Mouse (Mus musculus) myocyte (in vitro differentiated cells): ENCODE measurements around the gene 4930518I15Rik. TPM values are rescaled to one million over a fixed set of nuclear protein-coding genes. Genes with fewer than 3 reads are reported as not detected.

Source experiments
- H3K27me3 ChIP-seq: one replicate; pipeline ENCODE4 v1.6.1; 2011; ENCODE audit not compliant: control insufficient read depth, insufficient read depth, insufficient read length
- H3K36me3 ChIP-seq: one replicate; pipeline ENCODE4 v1.6.1; 2011; ENCODE audit not compliant: control insufficient read depth, insufficient read depth
- H3K4me2 ChIP-seq: one replicate; pipeline ENCODE4 v1.6.1; 2011; ENCODE audit warnings: low read depth, control low read depth
- H3K4me3 ChIP-seq: one replicate; pipeline ENCODE4 v1.5.1; 2011; ENCODE audit warnings: mild to moderate bottlenecking, control low read depth, moderate library complexity
- H3K79me2 ChIP-seq: one replicate; pipeline ENCODE4 v1.6.1; 2011; ENCODE audit not compliant: control insufficient read depth, insufficient read depth
- H3ac ChIP-seq: one replicate; pipeline ENCODE4 v1.6.1; 2011; ENCODE audit not compliant: control insufficient read depth, insufficient read length
- CEBPB ChIP-seq: IDR thresholded peaks from 2 replicates; pipeline ENCODE4 v1.6.1; 2011; ENCODE audit warnings: mild to moderate bottlenecking, moderate library complexity; ENCODE audit not compliant: poor library complexity, insufficient read depth, severe bottlenecking
- E2F4 ChIP-seq: IDR thresholded peaks from one replicate; pipeline ENCODE4 v1.6.1; 2011; ENCODE audit warnings: mild to moderate bottlenecking, control low read depth, moderate library complexity; ENCODE audit not compliant: insufficient read depth
- MAX ChIP-seq: IDR thresholded peaks from one replicate; pipeline ENCODE4 v1.6.1; 2011; ENCODE audit warnings: low read depth, mild to moderate bottlenecking, control low read depth
- MYOD1 ChIP-seq, 3 experiments: IDR thresholded peaks; one replicate each; pipeline ENCODE4 v1.6.1; 2011; ENCODE audit warnings: control low read depth in 2 of 3, low read depth in 2 of 3, mild to moderate bottlenecking in 2 of 3, moderate library complexity in 1 of 3; ENCODE audit not compliant: insufficient read length in 2 of 3, control insufficient read depth in 1 of 3
- MYOG ChIP-seq, 3 experiments: IDR thresholded peaks; one replicate each; pipeline ENCODE4 v1.6.1; 2011; ENCODE audit warnings: control low read depth in 2 of 3, low read depth in 2 of 3, mild to moderate bottlenecking in 2 of 3; ENCODE audit not compliant: insufficient read length in 2 of 3, control insufficient read depth in 1 of 3, insufficient read depth in 1 of 3
- POLR2A ChIP-seq: IDR thresholded peaks from one replicate; pipeline ENCODE4 v1.6.1; 2011; ENCODE audit warnings: low read depth, mild to moderate bottlenecking, control low read depth, moderate library complexity; ENCODE audit not compliant: insufficient read length
- POLR2AphosphoS2 ChIP-seq: IDR thresholded peaks from one replicate; pipeline ENCODE4 v1.6.1; 2011; ENCODE audit warnings: low read depth, control low read depth; ENCODE audit not compliant: insufficient read length
- REST ChIP-seq: IDR thresholded peaks from one replicate; pipeline ENCODE4 v1.6.1; 2011; ENCODE audit warnings: mild to moderate bottlenecking, control low read depth, moderate library complexity; ENCODE audit not compliant: insufficient read depth, insufficient read length
- SRF ChIP-seq: IDR thresholded peaks from one replicate; pipeline ENCODE4 v1.6.1; 2011; ENCODE audit warnings: low read depth; ENCODE audit not compliant: control insufficient read depth, insufficient read length
- TCF12 ChIP-seq: IDR thresholded peaks from one replicate; pipeline ENCODE4 v1.6.1; 2011; ENCODE audit warnings: mild to moderate bottlenecking, control low read depth; ENCODE audit not compliant: poor library complexity, insufficient read depth, severe bottlenecking
- TCF3 ChIP-seq: IDR thresholded peaks from one replicate; pipeline ENCODE4 v1.6.1; 2011; ENCODE audit warnings: low read depth, control low read depth; ENCODE audit not compliant: insufficient read length
- USF1 ChIP-seq: IDR thresholded peaks from one replicate; pipeline ENCODE4 v1.6.1; 2011; ENCODE audit warnings: low read depth, mild to moderate bottlenecking, control low read depth, moderate library complexity
- polyA plus RNA-seq: library from polyadenylated mRNA; unstranded; fragments of >200 nt; fragmentation: generic; extraction: Trizol; gene quantifications from one replicate; pipeline ENCODE4 v1.2.1, GENCODE M21; 2012; ENCODE audit warnings: missing spikeins

Gene 4930518I15Rik
- polyA plus RNA-seq, 1 experiment, result 0.26 TPM

- Histone ChIP-seq H3K4me3 (no peak overlapping the region), H3K36me3 (peaks cover 30% of the 10 kb centered on the region), H3K79me2 (peaks cover 5% of the 10 kb centered on the region), H3ac (no peak overlapping the region), H3K4me2 (no peak overlapping the region), H3K27me3 (no peaks in the 10 kb centered on the region)
- no peak for TF ChIP-seq E2F4
- TF ChIP-seq MYOG (IDR thresholded peaks at IDR 0.05; ENCODE audit: control insufficient read depth in 1 of 3, insufficient read depth in 1 of 3, insufficient read length in 2 of 3, low read depth in 2 of 3), result no peak
- TF ChIP-seq TCF3, result no peak
- TF ChIP-seq TCF12, result no peak
- TF ChIP-seq MAX, result no peak
- TF ChIP-seq POLR2AphosphoS2, result no peak
- no peak for TF ChIP-seq CEBPB
- TF ChIP-seq MYOD1 (IDR thresholded peaks at IDR 0.05; ENCODE audit: control insufficient read depth in 1 of 3, insufficient read length in 2 of 3, low read depth in 2 of 3), result no peak
- TF ChIP-seq REST, result no peak
- no peak for TF ChIP-seq SRF
- TF ChIP-seq USF1, result no peak
- no peak for TF ChIP-seq POLR2A
Measured at GRCm38 (mm10) chr2:156874760-156875510, 17.2 kb upstream of the 4930518I15Rik start.

GRCm38 (mm10) chr2:156874047-156874759, 16.5 kb upstream of the 4930518I15Rik start:
- Histone ChIP-seq H3K36me3 (peaks cover 30% of the 10 kb centered on the region), H3K79me2 (peaks cover 13% of the 10 kb centered on the region), H3K4me3 (no peak overlapping the region), H3K4me2 (no peak overlapping the region), H3ac (no peak overlapping the region), H3K27me3 (no peaks in the 10 kb centered on the region)
- TF ChIP-seq CEBPB (no peak), MYOD1 (IDR thresholded peaks at IDR 0.05; ENCODE audit: control insufficient read depth in 1 of 3, insufficient read length in 2 of 3, low read depth in 2 of 3) (no peak), E2F4 (no peak), SRF (no peak)

- Histone ChIP-seq H3K36me3 (peaks cover 34% of the 10 kb centered on the region), H3ac (no peak overlapping the region), H3K4me2 (no peak overlapping the region), H3K79me2 (peaks cover 15% of the 10 kb centered on the region), H3K4me3 (no peak overlapping the region), H3K27me3 (no peaks in the 10 kb centered on the region)
- no peak for TF ChIP-seq POLR2AphosphoS2
- TF ChIP-seq USF1, result no peak
- TF ChIP-seq MYOG (IDR thresholded peaks at IDR 0.05; ENCODE audit: control insufficient read depth in 1 of 3, insufficient read depth in 1 of 3, insufficient read length in 2 of 3, low read depth in 2 of 3), result no peak
- TF ChIP-seq SRF, result no peak
- TF ChIP-seq POLR2A, result no peak
- TF ChIP-seq TCF12, result no peak
- TF ChIP-seq CEBPB, result no peak
- no peak for TF ChIP-seq REST
Measured at GRCm38 (mm10) chr2:156873629-156874028, 15.9 kb upstream of the 4930518I15Rik start.

- TF ChIP-seq E2F4 (no peak), POLR2A (no peak), REST (no peak), POLR2AphosphoS2 (no peak), CEBPB (no peak)
- H3K4me2 ChIP-seq, result no peak overlapping the region
- no peak overlapping the region for H3K4me3 ChIP-seq
- no peaks in the 10 kb centered on the region for H3K27me3 ChIP-seq
- no peak overlapping the region for H3ac ChIP-seq
- H3K36me3 ChIP-seq, result peaks cover 51% of the 10 kb centered on the region
- peaks cover 35% of the 10 kb centered on the region for H3K79me2 ChIP-seq
Measured at GRCm38 (mm10) chr2:156870519-156870918, 12.8 kb upstream of the 4930518I15Rik start.

GRCm38 (mm10) chr2:156869554-156869953, 11.8 kb upstream of the 4930518I15Rik start:
- no peak overlapping the region for H3K4me2 ChIP-seq
- H3K79me2 ChIP-seq, result peaks cover 44% of the 10 kb centered on the region
- H3K27me3 ChIP-seq, result no peaks in the 10 kb centered on the region
- no peak overlapping the region for H3K4me3 ChIP-seq
- peaks cover 41% of the 10 kb centered on the region for H3K36me3 ChIP-seq
- H3ac ChIP-seq, result no peak overlapping the region
- TF ChIP-seq TCF3, result no peak
- no peak for TF ChIP-seq TCF12
- no peak for TF ChIP-seq POLR2AphosphoS2
- no peak for TF ChIP-seq MYOG (IDR thresholded peaks at IDR 0.05; ENCODE audit: control insufficient read depth in 1 of 3, insufficient read depth in 1 of 3, insufficient read length in 2 of 3, low read depth in 2 of 3)
- TF ChIP-seq POLR2A, result no peak
- TF ChIP-seq CEBPB, result no peak
- no peak for TF ChIP-seq SRF
- TF ChIP-seq REST, result no peak
- TF ChIP-seq USF1, result no peak
- TF ChIP-seq MYOD1 (IDR thresholded peaks at IDR 0.05; ENCODE audit: control insufficient read depth in 1 of 3, insufficient read length in 2 of 3, low read depth in 2 of 3), result no peak
- no peak for TF ChIP-seq E2F4
- TF ChIP-seq MAX, result no peak
